Mouse (Mus musculus) spleen, adult 2 months (tissue): ENCODE measurements around the gene Nme7.

Experiments
- CTCF ChIP-seq: fragments of 200-500 bp; IDR thresholded peaks from 2 replicates; pipeline ENCODE4 v1.5.1; 2011; ENCODE audit warnings: mild to moderate bottlenecking, inconsistent platforms; ENCODE audit not compliant: insufficient read depth, insufficient read length, insufficient replicate concordance; ENCODE audit errors: extremely low read depth
- POLR2A ChIP-seq: fragments of 200-500 bp; IDR thresholded peaks from 2 replicates; pipeline ENCODE4 v1.6.1; 2011; ENCODE audit warnings: low read depth, low read length, inconsistent platforms

GRCm38 (mm10) chr1:164335435-164335834, 31.5 kb downstream of the Nme7 start:
- TF ChIP-seq CTCF = no peak
- no peak for TF ChIP-seq POLR2A
